Mouse (Mus musculus) testis, postnatal 14 days (tissue): ENCODE results near the gene Rps6kc1.

Experiments used
- DNase-seq: peaks from one replicate; pipeline ENCODE4 v3.0.0; 2021; ENCODE audit warnings: low spot score

Gene Rps6kc1

DNA sequence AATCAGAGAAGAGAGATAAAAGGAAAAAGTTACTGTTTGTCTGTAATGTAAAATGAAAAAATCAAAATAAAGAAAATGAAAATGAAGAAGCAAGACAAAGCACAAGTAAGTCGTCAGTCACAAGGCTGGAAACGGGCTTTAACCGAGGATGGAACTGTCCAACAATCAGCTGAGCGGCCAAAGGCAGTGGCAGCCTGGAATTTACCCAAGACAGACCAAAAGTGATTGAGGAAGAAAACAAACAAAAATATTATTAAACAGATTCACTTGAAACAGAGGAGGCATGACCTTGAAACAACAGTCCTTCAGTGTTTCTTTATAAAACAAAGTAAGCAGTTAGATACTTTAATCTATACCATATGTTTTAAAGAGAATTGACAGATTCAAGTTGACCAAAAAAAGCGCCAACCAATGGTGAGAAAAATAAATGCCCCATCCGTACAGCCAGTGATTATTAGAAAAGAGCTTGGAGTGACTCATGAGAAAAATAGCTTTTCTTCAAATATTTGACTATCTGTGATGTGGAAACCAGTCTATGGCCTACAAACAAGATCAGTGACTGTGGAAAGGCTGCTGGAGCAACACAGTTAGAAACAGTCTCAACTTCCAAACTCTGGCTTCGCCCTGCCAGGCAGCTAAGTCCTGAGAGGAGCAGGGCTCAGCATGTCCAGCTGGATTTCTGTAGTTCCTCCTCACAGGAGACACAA, 77.2 kb downstream of the Rps6kc1 start:
- DNase-seq, result no peak

DNA sequence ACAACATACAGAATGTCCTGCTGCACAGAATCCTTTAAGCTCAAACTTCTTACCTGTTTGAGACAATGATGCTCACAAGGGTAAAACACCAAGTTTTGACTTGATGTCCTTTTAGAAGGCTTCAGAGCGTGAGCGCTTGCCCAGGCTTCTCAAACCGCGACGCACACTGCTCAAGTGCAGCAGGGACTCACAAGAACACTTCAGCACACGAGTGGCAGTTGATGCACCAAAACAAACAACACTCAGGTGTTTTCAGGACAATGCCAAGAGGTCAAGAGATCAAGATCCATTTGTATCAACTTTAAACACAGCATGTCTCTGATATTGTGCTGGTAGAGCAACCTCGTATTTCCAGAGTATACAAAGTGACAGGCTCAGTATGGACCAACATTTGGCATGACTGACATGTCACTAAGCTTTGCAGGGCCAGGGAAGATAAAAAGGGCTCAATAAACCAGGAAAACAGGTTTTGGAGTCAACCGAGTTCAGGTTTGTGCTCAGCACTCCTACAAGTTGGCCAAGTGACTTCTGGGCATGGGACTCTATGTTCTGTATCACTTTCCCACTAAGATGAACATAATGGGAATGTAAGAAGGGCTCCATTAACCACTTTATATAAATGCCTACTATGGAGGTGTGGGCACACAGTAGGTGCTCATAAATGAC, 78.5 kb downstream of the Rps6kc1 start:
- no peak for DNase-seq

DNA sequence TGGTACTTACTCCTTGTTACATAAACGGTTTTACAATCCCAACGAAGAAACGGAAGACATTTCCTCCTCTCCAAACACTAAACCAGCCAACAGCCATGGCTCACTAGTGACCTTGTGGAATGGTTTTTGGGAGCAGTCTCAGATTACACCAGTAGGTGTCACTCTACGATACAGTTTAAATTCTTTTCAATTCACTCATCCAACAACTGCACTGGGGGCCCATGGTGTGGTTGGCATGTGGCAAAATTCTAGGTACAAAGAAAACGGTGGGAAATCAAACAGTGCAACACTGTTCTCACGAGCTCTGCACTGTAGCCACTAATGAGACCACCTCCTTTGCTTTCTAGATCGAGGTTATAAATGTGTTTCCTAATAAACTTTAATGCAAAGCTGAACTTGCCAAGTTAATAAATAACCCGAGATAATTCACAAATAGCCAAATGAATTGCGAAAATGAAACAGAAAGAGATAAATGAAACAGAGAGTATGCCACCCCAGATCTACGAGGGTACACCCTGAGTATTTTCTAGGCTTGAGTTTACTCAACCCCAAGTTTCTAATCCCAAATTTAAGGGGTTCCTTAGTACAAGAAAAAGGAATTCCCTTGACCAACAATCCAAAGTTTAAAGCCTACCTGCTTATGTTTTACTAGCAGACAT, 79.6 kb downstream of the Rps6kc1 start:
- DNase-seq, result no peak

DNA sequence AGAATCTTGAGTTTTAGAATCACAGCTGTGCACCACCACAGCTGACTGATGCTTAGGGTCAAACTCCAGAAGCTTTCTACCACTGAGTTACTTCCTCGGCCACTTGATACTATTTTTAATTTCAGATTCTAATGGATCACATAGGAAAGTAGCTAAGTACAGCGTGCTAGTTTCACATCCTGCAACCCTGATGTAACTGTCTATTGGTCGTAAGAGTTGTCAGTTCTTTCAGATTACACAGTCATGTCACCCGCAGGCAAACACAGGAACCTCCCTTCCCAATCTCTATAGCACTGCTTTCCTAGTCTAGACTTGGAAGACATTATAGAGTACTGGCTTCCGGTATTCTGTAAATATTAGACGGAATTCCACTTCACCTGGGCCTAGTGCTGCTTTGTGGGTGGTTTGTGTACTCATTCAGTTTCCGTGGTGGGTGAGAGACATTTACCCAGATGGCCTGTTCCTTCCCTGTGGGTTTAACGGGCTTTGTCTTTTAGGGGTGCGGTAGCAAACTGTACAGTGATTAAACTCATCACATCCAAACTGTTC, 85.0 kb downstream of the Rps6kc1 start:
- no peak for DNase-seq

DNA sequence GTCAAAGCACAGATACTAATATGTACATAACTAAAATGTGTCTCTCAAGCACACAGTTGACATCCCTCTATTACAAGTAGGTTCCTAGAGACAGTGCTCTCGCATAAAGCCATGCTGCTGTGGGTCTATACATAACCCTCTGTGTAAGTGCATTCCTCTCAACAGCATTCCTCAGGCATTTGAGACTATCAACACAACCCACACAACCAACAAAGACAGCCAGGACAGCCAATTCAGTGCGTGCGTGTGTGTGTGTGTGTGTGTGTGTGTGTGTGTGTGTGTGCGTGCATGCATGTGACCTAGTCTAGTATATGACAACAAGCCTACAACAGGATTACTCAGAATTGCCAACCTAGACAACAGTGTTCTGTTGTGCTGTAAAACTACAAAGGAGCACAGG, 87.8 kb downstream of the Rps6kc1 start:
- no peak for DNase-seq

DNA sequence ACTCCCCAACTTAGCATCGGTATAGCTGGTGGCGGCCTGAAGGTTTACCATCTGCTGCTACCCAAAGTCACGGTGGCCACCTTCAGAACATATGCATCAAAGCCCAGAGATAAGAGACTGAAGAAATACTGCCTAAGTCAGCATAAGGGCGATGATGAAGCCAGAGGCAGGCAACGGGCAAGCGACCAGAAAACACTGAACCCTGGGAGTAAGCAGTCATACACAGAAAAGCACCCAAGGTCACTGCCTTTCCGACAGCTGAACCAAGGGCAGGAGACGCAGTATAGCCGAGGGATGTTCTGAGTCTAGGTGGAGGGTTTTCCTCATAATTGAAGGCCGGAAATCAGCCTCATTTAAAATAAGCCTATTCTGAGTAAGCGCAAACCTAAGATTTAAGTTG, 95.4 kb downstream of the Rps6kc1 start:
- DNase-seq, result no peak

DNA sequence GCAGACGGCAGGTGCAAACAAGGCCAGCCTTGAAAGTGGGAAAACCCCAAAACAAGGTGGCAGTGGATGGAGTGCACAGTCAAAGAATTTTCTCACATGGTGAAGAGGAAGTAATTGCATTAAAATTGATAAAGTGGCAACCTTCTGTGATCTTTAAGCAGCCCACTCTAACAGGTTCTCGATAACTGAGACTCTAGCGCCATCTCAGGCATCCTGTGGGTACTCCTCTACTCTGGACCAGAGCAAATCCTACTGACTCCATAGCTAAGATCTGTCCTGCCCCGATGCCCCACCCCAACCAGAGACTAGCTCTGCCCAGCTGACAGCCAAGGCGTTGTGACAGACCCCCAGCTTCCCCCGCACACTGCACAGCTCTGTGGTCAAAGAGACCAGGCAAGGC, 101.2 kb downstream of the Rps6kc1 start:
- no peak for DNase-seq

DNA sequence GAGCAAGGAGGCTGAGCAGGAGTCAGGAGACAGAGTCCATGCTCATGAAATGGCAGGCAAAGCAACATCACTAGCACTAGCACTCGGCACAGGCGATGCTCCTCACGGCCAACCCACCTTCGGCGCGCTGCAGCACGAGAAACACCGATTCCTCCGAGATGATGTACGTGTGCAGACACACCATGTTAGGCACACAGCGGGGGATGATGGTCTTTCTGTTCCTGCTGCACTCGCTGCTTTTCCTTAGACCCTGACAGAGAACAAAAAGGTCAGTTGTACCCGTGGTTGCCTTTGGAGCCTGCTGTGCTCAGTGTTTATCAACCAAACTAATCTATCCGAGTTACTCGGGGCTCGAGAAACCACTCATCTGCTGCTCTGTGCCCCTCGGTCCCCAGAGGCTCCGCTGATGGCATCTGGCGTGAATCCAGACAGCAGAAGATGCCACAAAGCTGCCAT, 102.8 kb downstream of the Rps6kc1 start:
- DNase-seq, result no peak

DNA sequence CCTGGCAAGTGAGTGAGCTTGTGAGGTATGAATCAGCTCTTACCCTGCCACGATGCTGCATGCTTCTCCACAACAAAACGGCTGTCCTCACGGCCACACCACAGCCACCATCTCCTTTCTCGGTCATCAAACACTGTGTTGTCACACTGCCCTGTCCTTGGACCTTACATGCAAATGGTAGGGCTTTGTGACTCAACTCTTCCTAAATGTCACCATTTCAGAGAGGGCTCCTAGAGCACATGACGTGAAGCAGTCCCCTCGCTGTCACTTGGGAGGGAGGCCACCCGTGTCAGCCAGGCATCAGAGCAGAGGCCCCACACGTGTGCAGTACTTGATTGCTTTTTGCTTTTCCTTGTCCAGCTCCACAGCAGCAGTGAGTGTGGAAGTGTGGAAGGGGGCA, 104.8 kb downstream of the Rps6kc1 start:
- no peak for DNase-seq

DNA sequence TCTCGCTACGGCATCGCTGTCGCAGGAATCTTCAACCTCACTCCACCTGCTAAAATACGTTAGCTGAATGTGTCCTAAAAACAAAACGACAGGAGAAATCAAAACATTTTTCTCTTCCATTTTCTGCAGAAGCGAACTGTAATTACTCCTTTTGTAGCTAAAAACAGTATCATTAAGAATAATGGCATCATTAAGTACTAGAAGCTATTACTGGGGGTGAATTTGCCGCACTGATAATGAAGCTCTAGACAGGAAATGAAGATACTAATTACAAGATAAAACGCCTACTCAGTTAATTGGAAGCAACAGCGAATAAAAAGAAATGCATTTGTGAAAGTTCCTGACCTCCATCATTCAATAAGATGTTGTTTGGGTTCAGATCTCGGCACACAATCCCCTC, 112.9 kb downstream of the Rps6kc1 start:
- no peak for DNase-seq

DNA sequence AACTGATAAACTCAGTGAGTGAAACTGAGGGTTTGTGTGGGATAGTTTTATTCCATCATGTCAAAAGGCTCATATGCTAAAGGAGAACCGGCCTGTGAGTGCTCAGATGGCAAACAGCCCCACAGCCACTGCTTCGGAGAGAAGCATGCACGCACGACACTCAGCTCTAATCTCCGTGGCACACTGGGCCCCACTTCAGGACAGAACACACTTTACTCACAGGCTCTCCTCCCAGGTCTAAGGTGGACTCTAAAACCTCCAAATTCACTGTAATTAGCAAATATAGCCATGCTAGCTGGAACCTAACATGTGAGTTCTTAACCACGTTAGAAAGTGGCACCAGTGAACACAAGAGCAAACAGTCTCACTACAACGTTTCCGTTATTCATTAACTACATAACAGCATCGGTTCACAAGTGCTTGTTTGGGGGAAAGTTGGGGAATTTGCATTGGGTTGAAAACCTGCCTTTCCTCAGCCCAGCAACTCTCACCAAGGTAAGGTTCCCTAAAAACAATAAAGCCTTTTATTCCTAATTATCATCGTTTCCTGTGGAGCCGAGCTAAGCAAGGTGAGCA, 114.0 kb downstream of the Rps6kc1 start:
- no peak for DNase-seq

DNA sequence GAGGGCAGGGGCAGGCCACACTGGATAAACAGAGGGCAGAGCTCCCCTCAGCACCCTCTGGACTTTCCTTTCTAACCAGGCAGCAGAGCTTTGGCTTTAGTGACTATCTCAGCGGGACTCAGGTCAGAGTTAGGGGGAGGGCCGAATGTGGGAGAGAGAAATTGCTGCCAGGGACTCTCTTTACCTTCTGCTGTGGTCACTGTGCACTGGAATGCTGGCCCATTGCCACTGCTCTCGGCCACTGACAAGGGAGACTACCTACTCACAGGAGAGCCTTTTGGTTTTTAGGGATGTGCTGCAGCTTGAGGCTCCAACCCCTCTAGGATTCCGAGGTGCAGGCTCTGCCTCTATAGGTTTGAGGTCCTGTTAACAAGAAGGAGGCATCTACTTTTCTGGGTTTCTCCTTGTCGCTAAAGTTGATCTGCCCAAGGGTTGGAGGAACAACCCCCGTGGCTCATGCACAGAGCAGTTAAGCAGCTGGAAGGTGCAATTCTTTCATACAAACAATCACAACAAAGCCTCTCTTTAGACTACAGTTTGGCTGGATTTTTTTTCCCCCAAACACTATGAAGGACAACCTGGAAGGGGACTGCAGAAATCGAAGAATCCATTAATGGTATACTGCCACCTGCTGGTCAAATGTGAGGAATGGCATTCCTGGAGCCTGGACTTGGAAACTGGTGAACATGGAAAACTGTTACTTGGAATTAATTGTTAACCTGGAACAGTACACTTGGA, 114.7 kb downstream of the Rps6kc1 start:
- no peak for DNase-seq

DNA sequence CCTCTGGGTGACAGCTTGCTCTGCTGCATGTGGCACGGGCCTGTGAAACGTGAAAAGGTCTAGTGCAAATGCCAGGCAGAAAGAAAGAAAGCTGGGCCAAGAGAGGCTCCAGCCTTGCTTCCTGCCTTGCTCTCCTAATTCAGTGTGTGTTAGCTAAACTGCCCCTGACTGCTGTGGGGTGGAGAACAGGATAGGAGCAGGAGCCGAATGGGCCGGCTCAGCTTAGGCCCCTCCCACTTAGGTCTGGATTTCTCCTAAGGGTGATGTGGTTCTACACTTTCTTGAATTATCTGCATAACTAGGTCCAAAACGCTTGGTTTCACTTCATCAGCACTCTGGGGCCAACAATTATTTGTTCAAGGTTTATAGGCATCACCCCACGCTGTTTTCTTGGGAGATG, 119.9 kb downstream of the Rps6kc1 start:
- DNase-seq, result no peak

DNA sequence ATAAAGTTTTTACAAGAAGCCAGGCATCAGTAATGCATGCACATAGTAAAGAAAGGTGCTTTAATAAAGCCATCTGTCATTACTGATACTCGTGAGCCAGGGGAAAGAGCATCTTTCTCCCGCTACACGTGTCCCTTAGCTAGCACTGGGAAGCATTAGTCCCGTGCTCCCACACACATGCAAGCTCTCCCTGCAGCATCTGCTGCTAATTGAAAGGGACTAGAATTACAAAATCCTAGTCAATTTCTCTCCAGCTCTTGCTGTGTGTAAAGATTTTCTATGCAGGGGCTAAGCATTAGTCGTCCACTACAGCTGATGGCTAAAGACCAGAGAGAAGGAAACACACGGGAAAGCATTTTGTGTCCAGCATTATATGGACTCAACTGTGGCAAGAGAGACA, 120.8 kb downstream of the Rps6kc1 start:
- DNase-seq, result no peak

DNA sequence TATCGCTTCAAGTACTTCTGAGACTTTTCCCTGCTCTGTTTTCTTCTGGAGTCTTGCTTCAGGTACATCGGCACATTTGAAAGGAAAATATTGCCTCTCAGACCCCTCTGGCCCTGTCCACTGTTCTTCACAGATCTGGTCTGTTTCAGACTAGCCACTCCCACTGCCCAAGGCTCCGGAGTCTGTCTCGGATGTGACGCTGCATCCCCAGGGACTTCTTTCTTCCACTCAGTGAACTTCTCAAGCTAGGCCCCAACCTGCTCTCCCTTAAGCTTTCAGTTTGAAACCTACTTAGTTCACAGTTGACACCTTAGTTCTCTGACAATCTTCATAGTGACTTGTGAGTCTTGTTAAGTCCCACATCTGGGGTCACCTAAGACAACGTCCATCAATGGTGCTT, 133.9 kb downstream of the Rps6kc1 start:
- DNase-seq, result no peak

DNA sequence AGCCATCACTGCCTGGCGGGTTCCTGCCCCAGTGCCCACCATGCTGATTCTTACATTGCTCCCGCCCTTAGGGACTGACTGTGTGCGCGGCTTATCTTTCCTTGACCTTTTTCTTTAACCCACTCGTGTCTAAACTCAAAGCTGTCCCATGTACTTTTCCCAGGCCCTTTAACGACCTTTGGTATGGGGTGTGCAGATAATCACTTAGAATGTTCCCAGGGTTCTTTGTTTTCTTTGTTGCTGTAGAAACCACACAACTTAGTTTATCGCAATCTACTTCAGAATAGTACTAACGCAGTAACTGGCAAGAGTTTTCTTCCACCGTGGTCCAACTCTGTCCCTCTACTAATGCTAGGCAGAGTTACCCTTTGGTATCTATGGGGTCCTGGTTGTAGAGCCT, 135.3 kb downstream of the Rps6kc1 start:
- DNase-seq, result no peak

DNA sequence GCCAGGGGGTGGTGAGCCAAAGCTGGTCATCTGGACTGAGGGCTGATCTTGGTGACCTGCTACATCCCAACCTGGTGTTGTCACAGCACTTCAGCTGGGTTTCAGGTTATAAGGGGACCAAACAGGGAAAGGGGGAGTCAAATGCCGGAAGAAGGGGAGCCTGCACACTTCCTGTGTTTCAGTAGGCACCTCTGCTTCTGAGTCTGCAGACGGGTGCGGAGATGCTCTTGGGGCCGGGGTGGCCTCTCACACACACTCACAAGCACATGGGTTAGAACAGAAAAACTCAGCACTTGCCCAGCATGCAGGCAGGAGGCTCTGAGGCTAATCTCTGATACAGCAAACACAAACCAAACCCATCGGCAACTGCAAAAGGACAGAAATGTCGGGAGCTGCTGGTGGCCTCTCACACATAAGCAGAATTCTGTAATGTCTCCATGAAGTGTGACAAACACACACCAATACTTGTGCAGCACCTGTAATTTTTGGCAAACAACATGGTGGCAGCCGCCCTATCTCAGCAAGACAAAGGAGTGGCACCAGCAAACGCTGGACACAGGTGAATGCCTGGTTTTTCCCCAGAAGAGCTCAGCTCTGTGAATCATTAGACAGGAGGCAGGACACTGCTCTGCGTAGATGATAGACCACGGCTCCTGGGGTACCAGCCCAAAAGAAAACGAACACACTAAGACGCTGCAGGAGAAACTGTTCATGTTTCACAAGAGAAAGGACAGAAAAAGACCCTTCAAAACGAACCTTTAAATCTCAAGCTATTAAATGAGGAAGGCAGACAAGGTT, 139.3 kb downstream of the Rps6kc1 start:
- DNase-seq, result no peak

DNA sequence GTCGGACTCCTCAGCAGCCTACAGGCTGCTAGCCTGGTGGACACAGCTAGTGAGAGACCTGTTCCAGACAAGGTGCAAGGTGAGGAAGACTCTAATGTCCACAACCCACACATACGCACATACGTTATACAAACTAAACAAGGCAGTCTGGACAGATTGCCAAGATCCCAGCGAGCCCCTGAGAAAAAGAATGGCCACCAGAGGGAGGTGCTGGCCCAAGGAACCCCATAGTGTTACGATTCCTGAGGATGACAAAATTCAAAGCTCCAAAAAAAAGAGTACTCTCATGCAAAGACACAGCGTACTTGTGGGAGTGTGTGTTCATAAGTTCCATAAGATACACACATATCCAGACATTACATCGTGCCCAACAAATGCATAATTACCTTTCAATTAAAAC, 141.8 kb downstream of the Rps6kc1 start:
- no peak for DNase-seq

DNA sequence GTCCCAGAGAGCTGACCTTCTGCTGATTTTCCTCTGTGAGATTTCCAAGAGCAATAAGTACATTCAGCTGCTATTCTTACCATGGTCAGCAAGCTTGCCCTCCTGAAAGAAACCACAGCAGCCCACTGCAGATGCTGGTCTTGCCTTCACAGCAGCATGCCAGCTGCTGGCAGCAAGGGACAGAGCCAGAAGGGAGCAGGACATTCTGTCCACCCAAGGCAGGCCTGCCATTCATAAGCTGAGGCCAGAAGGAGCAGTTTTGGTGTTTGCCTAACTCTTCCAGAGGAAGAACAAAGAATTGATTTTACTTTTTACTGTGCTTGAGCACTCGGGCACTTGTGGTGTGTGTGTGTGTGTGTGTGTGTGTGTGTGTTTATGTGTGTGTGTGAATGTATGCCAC, 143.3 kb downstream of the Rps6kc1 start:
- no peak for DNase-seq

DNA sequence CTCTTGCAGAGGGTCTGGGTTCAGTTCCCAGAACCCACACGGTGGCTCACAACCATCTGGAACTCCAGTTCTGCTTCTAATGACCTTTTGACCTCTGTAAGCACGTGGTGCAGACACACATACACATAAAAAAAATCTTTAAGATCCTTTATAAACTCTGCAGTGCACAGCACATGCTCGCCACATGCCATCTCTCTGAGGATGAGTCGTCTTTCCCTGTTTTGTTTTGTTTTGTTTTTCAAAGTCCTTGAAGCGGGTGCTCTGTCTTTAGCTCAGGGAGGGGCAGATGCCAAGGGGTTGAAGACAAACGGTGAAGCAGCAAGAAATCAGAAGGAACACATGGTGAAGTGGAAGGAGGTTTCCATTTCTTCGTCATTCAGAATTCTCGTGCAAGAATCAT, 143.9 kb downstream of the Rps6kc1 start:
- DNase-seq, result no peak

DNA sequence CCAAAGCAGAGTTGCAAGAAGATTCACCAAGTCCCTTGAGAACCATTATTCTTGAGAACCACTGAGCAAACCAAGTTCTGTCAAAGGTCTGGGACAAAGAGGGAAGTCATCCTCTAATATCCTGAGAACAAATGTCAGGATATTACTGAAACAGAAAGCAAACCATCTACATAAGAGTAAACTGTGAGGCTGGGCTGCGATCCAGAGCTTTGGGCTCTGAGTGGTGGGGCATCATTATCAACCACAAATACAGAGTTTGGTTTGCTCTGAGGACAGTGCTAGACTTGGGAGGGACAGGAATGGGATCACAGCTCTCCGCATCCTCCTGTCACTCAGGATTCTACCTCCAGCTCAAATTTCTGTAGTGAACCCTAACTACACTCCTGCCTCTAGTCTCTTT, 144.8 kb downstream of the Rps6kc1 start:
- no peak for DNase-seq
